Mouse (Mus musculus) adrenal gland, adult 18-20 months (tissue): ENCODE data around the gene Best1. TPM values are rescaled to one million over a fixed set of nuclear protein-coding genes. Genes with fewer than 3 reads are reported as not detected.

ENCODE experiments used
- DNase-seq, 2 experiments: peaks; one replicate each; pipeline ENCODE4 v3.0.0; 2021 to 2022; ENCODE audit warnings: low spot score in 2 of 2
- long read RNA-seq, 2 experiments: library from polyadenylated mRNA; stranded (forward); transcript quantifications; one replicate each; pipeline ENCODE4 v2.0.0; 2021
- total RNA-seq, 2 experiments: library from RNA; stranded (reverse); gene quantifications; 1 replicate in 1 of 2; 2 replicates in 1 of 2; pipeline ENCODE4 v1.2.3; 2021

The Best1 gene
- total RNA-seq, result under 1 TPM; 0.22 to 0.30 TPM
- long read RNA-seq, experiment 1, partial matches to known transcripts, result 1 of 1 reads
- long read RNA-seq, experiment 1, other reads (novel, unspliced or antisense), result 0 of 1 reads
- long read RNA-seq, experiment 2, partial matches to known transcripts, result 1 of 1 reads
- long read RNA-seq, experiment 2, other reads (novel, unspliced or antisense), result 0 of 1 reads

- DNase-seq, result no peak
Observed at GRCm38 (mm10) chr19:10001206-10001969, at the start of gene Best1, which contains the start of gene Rab3il1. Best1 (minus strand) TSS chr19:10001633. Rab3il1 (plus strand) TSS chr19:10001669.

DNA sequence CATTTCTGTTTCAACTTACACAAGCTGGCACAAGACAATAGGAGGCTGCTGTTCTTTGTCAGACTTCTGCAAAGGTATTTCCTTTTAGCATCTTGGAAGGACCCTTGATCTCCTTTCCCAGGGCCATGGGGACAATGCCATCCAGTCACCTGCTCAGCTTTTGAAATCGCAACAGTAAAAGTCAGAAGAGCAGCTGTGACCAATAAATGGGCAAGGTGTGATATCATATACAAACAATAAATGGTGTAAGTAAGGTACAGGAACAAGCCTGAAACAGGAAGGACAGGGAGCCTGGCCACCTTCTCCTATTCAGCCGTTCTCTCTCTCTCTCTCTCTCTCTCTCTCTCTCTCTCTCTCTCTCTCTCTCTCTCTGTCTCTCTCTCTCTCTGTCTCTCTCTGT is 49.0 kb upstream of the Best1 start:
- no peak for DNase-seq

DNA sequence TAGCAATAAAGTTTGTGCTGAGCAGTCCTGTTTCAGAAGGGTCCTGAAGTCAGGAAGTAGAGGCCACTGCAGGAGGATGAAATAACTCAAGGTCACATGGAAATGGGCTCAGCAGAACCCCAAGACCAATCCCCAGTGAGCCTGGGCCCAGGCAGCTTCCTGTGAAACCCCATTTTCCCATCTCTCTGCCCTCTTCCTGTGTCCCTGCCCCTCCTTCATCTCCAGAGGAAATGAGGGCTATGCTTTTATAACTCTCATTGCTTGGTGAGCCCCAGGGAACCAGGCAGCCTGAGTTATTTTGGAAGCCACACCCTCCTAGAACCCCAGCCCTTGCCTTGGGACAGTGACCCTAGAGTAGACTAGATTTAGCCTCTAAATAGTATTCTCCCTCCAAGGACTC is 48.1 kb upstream of the Best1 start:
- no peak for DNase-seq

GRCm38 (mm10) chr19:10046983-10047382 is 45.5 kb upstream of the Best1 start:
- DNase-seq, result no peak

DNA sequence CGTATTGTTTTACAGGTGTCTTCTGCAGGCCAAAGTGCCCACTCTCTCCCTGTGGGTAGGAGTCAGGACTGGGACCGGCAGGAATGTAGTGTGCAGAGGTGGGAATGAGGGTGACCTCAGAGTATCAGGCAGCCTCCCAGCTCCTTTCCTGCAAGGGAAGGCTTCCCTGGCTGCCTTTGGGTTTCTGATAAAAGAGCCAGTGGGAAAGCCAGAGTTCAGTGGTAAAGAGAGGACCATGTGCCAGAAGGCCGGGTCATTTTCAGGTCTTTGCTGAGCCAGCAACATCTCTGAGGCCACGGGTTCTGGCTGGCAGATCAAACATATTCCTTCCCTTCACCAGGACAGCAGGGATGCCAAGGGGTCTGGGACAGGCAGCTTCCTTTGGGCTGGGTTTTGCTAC is 44.9 kb upstream of the Best1 start:
- no peak for DNase-seq

GRCm38 (mm10) chr19:10045707-10046106 is 44.3 kb upstream of the Best1 start:
- no peak for DNase-seq

DNA sequence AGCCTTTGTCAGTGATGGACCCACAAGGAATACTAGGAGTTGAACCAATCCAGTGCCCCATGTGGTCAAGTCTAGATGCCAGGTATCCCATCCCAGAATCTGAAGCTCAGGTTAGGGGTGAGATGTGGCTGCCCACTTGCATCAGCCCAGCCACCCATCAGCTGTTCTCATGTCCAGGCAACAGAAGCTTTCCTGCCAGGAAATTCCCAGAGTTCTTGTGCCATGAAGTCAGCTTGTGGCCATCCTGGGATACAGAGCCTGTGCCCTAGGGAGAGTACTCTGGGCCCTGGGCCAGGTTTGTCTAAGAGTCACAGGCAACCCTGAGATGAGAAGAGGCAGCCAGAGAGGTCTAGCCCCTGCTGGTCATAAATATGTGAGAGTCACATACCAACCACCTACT is 42.2 kb upstream of the Best1 start:
- DNase-seq, result peak in 1 of 2 experiments; percentile 55

DNA sequence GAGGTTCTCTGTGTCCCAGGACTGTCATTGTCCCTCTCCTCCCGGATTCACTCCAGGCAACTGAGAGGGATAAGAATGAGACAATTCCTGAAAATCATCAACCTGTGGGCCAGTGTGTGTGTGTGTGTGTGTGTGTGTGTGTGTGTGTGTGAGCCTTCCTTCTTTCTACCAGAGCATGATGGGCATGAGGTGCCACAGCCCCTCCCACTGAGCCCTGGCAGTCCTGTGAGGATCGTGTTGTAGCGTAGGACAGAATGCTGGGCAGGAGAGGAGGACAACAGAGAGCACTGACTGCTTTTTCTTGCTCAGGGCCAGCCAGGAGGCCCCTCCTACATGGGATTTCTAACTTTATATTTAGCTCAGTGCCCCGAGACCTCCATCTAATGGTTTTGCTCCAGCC is 41.4 kb upstream of the Best1 start:
- no peak for DNase-seq

DNA sequence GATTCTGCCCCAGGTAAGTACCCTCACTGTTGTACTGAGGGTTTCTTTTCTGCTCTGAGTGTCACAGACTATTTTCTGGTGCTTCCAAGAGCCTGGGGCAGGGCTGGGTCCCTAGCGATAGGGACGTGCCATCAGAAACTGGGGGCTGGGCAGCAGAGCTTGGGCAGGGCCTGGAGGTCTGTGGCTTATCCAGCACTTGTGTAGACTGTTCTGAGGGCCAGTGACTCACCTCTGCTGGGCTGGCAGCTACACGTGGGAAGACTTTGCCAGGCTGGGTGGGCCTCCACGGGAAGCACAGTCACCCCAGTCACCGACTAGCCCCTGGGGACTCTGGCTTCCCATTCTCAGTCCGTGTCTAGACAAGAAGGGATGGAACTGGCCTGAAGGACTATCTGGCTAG is 40.8 kb upstream of the Best1 start:
- no peak for DNase-seq

- peak; percentile 68 to 79 for DNase-seq
Observed at GRCm38 (mm10) chr19:10041388-10042148, 40.1 kb upstream of the Best1 start, which contains the start of gene Fads3. Fads3 (plus strand) TSS chr19:10041569.

GRCm38 (mm10) chr19:10040866-10041387 is 39.5 kb upstream of the Best1 start:
- DNase-seq, result no peak

GRCm38 (mm10) chr19:10039615-10040014 is 38.2 kb upstream of the Best1 start:
- no peak for DNase-seq

DNA sequence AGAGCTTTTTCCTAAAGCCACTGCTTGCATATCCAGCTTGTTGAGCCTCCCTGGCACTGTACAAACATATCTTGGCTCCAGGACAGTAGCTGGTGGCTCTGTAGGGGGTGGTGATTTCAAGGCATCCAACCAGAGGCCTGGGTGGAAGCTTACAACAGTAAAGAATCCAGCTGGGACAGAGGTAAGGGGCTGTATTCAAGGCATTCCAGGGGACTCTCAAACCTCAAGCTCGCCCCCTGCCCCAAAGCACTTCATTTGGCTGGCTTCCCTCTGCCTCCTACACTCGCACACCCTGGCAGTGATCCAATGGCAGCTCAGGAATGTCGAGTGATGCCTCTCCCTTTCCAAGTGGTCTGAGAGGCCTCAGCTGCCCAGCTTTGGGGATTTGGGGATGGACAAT is 37.5 kb upstream of the Best1 start:
- DNase-seq, result no peak

GRCm38 (mm10) chr19:10038364-10038763 is 36.9 kb upstream of the Best1 start:
- no peak for DNase-seq

DNA sequence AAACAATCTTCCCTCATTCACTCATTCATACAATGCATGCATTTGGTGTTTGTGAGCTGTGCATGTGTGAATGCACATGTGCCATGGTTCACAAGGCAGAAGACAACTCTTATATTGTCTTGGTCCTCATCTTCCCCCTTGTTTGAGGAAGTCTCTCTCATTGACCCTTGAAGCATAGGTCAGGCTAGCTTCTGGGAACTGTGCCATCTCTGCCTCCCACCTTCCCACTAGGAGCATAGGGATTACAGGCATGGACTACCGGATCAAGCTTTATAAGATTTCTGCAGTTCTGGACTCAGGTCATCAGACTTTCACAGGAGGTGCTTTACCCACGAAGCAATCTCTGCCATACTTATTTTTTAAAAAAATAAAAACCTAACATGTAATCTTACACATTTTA is 36.1 kb upstream of the Best1 start:
- DNase-seq, result no peak

GRCm38 (mm10) chr19:10034785-10035447 is 33.5 kb upstream of the Best1 start:
- peak; percentile 85 to 87 for DNase-seq

- no peak for DNase-seq
Observed at GRCm38 (mm10) chr19:10034356-10034755, 32.9 kb upstream of the Best1 start.

DNA sequence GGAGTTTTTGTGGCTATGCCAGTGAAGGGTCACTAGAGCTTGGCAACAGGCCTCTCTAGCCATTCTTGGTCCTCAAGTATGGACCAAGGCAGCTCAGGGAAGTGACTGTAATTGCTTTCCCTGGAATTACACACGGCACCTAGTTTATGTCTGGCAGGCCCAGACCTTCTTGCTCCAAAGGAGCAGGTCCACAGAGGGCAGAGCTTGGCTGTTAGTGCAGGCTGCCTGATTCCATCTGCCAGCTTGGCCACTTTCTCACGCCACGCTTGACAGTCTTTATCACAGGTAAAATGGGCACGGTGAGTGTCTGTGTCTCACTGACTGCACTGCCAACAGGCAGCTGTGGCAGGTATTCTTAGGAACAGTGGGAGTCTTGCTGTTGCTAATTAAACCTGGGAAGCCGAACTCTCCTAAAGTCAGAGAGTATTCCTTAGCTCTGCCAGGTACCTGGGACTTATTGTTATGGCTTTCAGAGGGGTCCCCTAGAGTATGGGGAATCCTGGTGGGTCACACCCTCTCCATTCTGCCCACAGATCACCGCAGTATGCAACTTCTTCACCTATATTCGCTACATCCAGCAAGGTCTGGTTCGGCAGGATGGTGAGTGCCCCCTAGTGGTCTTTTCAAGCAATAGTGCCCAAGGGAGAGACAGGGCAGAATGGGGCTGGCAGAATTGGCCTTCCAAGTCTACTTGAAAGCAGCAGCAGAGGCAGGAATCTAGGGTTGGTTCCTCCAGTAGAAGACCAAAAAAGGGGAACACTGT is 32.0 kb upstream of the Best1 start:
- DNase-seq, result no peak

DNA sequence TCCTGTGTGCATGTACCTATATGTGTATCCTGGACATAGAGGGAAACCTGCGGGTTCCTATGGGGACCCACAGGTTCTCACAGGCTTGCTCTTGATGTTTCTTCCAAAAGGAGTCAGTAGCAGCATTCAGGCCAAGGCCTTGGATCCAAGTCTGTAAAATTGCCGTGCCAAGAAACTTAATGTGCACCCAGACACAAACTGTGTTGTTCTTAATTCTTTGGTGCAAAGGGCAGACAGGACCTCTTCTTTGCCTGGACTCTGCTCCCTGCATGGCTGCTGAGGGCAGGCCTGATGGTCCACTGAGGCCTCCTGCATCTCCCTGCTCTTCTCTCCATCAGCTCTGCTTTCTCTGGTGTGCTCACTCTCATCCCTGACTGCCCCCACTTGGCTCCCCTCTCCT is 28.3 kb upstream of the Best1 start:
- no peak for DNase-seq

GRCm38 (mm10) chr19:10025169-10025875 is 23.9 kb upstream of the Best1 start:
- peak; percentile 58 to 68 for DNase-seq
